Mouse (Mus musculus) CD4-positive helper T cell, adult 2 months (primary cell): Measurements from ENCODE around the gene Zp2.

Source experiments
- DNase-seq: peaks from one replicate; pipeline ENCODE4 v3.0.0-alpha.2; 2012; ENCODE audit warnings: low read depth, missing footprints, low spot score

Gene Zp2

GRCm38 (mm10) chr7:120145191-120145590, at the start of gene Zp2:
Gene Zp2 (minus strand): TSS chr7:120145291.
- DNase-seq: no peak

DNA sequence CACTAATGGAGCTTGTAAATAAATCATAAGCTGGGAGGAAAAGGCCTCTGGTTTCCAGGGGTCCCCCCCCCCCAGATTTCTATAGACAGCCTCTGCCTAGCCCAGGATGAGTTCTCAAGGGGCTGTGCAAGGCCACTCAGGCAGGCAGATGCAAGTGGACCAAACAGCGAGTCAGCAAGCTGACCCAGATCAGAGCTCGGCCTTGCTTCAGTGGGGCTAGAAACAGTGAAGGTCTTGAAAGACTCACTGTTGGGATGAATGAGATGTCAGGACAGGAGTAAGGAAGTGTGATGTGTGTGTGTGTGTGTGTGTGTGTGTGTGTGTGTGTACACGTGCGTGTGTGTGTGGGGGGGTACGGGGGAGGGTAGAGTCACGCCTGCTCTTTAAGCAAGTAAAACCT, 47.7 kb upstream of the Zp2 start:
- DNase-seq: no peak

DNA sequence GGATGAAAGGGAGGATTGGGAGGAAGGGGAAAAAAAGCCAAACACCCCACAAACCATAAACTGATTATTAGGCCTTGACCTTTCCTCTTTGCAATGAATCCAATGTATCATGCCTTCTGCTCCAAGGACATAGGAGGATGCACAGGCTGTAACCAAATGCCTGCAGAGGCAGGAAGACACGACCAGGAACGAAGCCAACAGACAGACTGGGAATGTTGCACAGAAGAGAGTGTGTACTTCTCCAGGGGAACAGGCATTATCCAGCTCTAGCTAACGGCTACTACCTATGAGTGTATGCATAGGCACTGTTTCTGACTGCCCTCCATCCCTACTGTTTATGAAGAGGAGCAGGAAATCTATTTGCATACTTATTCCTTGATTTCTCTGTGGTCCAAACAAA, 47.1 kb upstream of the Zp2 start:
- no peak for DNase-seq

GRCm38 (mm10) chr7:120190150-120190665, 45.1 kb upstream of the Zp2 start:
- DNase-seq: no peak

DNA sequence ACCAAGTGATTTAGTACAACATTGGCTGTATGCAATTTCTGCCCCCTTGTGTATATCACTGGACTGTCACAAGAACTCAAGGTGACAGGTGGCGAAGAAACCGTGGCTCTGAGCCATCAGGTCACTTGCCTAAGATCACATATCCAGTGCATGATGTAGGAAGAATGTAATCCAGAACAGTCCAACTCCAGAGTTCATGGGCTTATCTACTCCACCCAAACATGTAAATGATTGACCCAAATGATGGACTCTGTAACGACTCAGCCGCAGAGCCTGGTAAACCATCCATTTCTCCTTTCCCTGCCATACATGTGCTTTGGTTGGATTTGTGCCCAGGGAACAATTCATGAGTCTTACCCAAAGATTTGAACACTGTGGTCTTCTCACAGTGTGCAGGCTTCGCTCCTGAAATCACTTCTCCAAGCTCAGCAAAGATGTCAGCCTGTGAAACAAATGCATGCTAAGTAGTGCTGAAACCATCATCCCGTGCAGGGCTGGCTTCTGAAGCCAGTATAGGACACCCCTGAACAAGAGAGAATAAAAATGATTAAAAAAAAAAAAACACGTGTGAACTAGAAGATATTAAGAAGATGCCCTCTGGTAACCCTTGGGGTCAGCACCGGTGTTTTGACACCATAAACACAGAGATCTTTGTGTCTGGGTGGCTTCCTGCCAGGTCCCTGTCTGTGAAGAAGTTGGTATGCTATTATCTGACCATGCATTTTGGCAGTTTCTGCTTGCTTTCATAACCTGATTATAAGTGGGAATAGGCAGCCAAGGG, 44.5 kb upstream of the Zp2 start:
- DNase-seq: no peak

GRCm38 (mm10) chr7:120188946-120189345, 43.9 kb upstream of the Zp2 start:
- no peak for DNase-seq

- DNase-seq: no peak
Observed at GRCm38 (mm10) chr7:120182891-120183290, 37.8 kb upstream of the Zp2 start.

- no peak for DNase-seq
Observed at GRCm38 (mm10) chr7:120181401-120182230, 36.5 kb upstream of the Zp2 start.

DNA sequence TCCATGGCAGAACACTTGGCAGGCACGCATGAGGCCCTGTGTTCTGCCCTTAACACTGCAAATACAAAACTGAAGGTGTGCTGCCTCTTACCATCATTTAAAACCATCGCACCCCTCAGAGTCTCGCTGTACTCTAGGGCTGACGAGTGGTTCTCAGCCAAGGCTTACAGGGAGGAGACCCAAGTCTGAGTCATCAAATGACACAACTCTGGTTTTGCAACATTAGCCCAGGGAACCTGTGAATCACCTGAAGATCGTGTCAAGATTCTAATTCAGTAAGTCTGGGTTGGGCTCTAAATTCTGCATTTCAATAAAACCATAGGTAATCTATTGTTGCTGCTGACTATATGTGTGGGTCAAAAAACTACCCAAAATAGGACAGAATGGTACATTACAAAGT, 35.5 kb upstream of the Zp2 start:
- DNase-seq: no peak

- DNase-seq: no peak
Observed at GRCm38 (mm10) chr7:120178935-120179334, 33.8 kb upstream of the Zp2 start.

DNA sequence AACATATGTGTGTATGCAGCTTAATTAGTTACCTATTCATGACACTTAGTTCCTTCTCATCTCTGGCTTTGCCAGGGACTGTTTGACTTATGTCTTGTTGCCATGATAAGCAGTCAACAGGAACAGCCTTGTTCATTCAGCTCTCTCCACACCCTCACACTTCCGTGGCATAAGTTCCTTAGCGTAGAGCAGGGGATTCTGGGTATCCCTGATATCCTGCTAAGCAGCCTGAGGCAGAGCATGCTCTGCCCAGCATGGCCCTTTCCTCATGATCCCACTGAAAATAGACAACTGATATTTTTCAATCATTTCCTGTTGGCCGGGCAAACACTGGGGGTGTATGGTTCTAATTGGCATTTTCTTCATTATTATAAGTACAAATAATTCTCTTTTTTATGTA, 32.5 kb upstream of the Zp2 start:
- DNase-seq: no peak

DNA sequence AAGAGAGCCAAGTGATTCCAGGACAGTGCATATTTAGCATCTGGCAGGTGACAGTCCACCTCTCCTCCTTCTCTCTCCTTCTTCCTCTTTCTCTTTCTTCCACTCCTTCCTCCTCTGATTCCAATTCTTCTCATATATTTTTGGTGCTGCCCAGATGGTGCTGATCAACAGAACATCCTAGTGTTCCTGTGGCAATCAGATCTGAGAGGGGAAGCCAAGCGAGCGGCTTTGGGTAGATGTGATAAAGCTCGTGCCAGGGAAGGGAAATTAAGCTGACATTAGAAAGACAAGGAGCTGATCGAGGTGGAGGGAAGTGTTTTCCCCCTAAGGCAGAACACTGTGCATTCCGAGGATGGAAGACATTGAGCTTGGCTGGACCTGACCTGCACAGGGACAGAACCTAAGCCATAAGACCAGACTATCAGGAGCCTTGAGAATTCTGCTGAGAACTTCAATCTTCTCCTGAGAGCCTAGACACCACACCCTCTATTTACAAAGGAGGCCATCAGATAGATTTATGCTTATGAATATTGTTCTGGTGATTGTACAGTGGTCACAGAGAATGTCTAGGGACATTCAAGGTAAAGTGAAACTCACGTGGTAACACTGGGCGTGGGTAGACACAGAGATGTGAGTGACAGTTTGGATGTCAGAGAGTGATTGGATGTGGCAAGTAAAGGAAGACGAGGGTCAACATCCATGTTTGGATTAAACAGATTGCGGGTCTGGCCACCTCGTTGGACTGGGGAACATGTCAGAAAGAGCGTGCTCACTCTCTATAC, 29.8 kb upstream of the Zp2 start:
- DNase-seq: no peak

DNA sequence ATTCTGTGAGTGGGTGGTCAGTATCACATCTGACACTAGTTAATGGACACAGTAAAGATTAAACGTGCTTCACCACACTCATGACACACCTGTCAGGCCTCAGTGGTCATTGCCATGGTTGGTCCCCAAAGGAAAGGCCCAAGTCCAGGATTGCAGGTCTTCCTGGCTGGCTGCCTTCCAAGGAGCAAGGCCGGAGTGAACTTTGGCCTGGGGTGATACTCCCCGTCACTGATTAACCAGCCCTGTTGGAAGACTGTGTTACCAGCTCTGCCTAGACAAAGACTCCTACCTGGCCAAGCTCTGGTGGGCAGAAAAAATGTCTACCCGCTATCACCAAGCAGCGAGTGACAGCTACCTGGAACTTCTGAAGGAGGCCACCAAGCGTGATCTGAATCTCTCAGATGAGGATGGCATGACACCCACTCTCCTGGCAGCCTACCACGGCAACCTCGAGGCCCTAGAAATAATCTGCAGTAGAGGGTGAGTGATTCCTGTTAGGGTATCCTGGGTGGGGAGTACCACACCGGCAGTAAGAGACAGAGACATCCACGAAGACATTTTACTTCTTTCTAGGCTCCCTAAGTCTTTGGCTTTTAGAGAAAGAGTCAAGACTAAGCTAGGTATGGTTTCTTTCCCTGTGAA, 28.6 kb upstream of the Zp2 start, which contains the start of gene Anks4b:
Anks4b (plus strand) TSS at position 256 of the 642 bp plus-strand sequence.
- no peak for DNase-seq

DNA sequence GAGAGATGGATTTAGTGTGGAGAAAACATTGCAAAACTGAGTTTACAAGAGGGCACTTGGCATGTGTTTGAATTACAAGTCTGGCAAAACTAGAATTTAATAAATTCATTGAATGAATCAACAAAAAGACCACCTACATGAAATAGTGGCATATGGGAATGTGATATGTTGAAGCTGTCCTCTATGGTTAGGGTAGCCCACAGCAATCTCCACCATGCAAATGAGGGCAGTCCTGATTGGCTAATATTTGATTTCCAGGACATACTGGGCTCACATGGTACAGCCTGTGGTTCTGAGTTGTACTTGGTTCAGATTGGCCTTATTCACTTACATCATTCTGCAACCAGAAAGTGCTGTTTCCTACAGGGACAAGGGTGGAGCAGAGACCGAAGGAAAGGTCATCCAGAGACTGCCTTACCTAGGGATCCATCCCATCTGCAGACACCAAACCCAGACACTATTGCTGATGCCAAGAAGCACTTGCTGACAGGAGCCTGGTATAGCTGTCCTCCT, 27.2 kb upstream of the Zp2 start:
- no peak for DNase-seq

GRCm38 (mm10) chr7:120163581-120164251, 18.6 kb upstream of the Zp2 start:
- DNase-seq: no peak

DNA sequence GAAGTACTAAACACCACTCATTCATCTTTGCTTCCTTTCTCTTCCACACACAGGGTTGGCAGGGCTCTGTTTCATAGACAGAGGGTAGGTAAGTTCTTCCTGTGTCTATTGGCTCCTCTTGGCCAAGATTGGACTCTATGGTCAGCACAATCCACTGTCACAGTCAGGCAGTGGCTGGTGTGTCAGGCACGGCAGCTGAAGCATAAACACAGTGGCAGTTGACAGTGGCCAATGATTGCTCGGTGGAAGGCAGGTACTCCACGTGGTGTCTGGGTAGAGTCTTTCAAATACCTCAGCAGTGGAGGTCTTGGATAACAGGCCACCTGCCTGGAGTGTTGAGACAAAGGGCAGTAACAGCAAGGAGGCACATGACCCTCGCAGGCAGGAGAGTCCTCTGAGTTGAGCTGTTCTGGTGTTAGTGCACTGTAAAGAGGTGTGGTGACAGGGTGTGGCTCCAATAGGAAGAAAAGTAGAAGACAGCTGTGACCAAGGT, 13.1 kb upstream of the Zp2 start:
- DNase-seq: no peak

DNA sequence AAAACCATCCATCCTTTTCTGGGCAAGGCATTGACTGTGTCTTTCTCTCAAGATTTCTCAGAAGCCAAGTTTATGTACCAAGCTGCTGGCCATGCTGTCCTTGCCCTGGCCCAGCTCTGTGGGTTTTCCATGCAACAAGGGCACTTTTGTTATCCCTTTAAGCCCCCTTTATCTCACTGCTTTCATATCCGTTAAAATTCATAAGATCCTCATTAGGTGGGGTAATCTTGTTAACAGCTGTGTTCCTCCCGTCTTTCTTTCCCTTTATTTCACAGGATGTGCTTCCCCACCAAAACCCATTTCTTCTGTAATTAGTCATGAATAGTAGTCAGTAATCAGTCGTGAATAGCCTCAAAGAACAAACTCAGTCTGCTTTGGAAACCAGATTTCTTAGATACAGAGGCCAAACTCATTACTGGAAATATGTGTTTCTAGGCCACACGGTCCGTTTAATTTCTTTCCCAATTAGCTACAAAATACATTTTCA, 12.5 kb upstream of the Zp2 start:
- no peak for DNase-seq

DNA sequence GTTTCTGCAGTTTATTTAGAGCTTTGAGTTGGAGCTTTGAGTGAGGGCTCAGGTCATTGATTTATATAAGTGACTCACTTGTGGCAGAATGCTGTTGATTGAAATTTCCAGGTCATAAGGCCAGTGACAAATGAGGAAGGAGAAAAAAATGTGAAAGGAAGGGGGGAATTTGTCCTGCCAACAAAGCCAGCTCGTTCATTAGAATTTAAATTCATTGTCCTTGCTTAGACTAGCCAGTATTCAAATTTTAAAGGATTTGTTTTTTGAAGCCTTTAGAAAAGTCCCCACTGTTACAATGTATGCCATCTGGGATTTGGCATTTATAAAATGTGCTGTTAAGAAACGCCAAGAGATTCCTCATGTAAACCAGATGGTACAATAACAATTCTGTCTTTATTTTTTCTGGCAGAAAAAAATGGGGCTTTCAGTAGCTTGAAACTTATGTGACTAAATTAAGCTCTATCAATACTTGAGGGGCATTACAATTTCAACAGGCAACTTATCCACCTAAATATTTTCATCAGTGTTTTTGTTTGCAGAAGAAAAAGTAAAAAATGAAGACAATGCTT, 11.8 kb upstream of the Zp2 start:
- no peak for DNase-seq

DNA sequence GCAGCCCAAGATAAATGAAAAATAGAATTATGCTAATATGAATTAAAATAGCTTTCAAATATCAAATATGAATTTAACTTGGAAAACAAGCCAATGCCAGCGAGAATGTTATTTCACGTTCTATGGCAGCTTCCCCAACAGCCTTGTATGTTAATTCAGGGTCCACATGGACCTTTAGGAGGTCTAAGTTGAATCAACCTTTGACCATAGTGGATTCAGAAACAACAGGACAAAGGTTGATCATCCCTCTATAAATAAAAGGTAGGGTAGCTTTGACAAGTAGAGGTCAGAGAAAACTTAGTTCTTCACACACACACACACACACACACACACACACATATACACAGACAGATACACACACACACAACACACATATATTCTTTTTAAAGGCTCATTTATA, 5.8 kb upstream of the Zp2 start:
- DNase-seq: no peak

- DNase-seq: no peak
Observed at GRCm38 (mm10) chr7:120150257-120150656, 5.2 kb upstream of the Zp2 start.
